Mouse (Mus musculus) CH12.LX (cell line): ENCODE measurements around the gene Smim10l2a. TPM values are rescaled to one million over a fixed set of nuclear protein-coding genes. Genes with fewer than 3 reads are reported as not detected.

ENCODE experiments used
- DNase-seq: peaks from one replicate; pipeline ENCODE4 v3.0.0-alpha.2; 2013; ENCODE audit errors: extremely low read depth
- H3K27ac ChIP-seq: 2 replicates; pipeline ENCODE4 v1.5.1; 2012; ENCODE audit warnings: low read depth, mild to moderate bottlenecking, control low read depth, moderate library complexity; ENCODE audit not compliant: insufficient read depth
- H3K27me3 ChIP-seq: replicated peaks from 2 replicates; pipeline ENCODE3; 2012; ENCODE audit warnings: inconsistent platforms
- H3K36me3 ChIP-seq, 2 experiments: replicated peaks in 1 of 2; 2 replicates each; pipeline versions ENCODE3 to v1.6.1; 2012; ENCODE audit warnings: inconsistent platforms in 1 of 2, low read length in 1 of 2, mild to moderate bottlenecking in 1 of 2, mixed read lengths in 1 of 2, moderate library complexity in 1 of 2; ENCODE audit not compliant: control insufficient read depth in 1 of 2, insufficient read depth in 1 of 2
- H3K4me1 ChIP-seq, 2 experiments: 2 replicates each; pipeline ENCODE4 v1.6.1; 2012; ENCODE audit warnings: inconsistent platforms in 1 of 2, moderate library complexity in 1 of 2; ENCODE audit not compliant: insufficient read depth in 2 of 2, control insufficient read depth in 1 of 2
- H3K4me2 ChIP-seq: 2 replicates; pipeline ENCODE4 v1.6.1; 2012; ENCODE audit warnings: low read depth, mild to moderate bottlenecking, control low read depth; ENCODE audit not compliant: poor library complexity, insufficient read depth, severe bottlenecking
- H3K4me3 ChIP-seq, 3 experiments: fragments of 150-350 bp in 1 of 3; sonication (generic) in 1 of 3; replicated peaks in 1 of 3; 2 replicates each; pipeline versions ENCODE3 to v1.5.1; 2011 to 2012; ENCODE audit warnings: low read depth in 2 of 3, low read length in 2 of 3, mild to moderate bottlenecking in 2 of 3, moderate library complexity in 2 of 3, control low read depth in 1 of 3, improper control_type of control experiment in 1 of 3, inconsistent platforms in 1 of 3, mixed read lengths in 1 of 3; ENCODE audit not compliant: poor library complexity in 1 of 3
- H3K79me2 ChIP-seq: replicated peaks from 2 replicates; pipeline ENCODE4 v1.6.1; 2012; ENCODE audit warnings: mild to moderate bottlenecking, moderate library complexity; ENCODE audit not compliant: control insufficient read depth, poor library complexity, insufficient read depth, severe bottlenecking; ENCODE audit errors: extremely low read depth
- H3K9ac ChIP-seq: 2 replicates; pipeline ENCODE4 v1.6.1; 2012; ENCODE audit warnings: low read depth, mild to moderate bottlenecking, control low read depth, moderate library complexity; ENCODE audit not compliant: insufficient read depth
- H3K9me3 ChIP-seq: replicated peaks from 2 replicates; pipeline ENCODE3; 2012; ENCODE audit warnings: low read length, inconsistent platforms, mixed read lengths
- BHLHE40 ChIP-seq: IDR thresholded peaks from 2 replicates; pipeline ENCODE4 v1.6.1; 2011; ENCODE audit warnings: mild to moderate bottlenecking, low read depth, low read length, improper control_type of control experiment
- CHD1 ChIP-seq: IDR thresholded peaks from 2 replicates; pipeline ENCODE4 v1.6.1; 2012; ENCODE audit warnings: low read depth, low read length, improper control_type of control experiment, inconsistent platforms
- CHD2 ChIP-seq: IDR thresholded peaks from 2 replicates; pipeline ENCODE4 v1.6.1; 2011; ENCODE audit warnings: low read length, improper control_type of control experiment
- CTCF ChIP-seq, 2 experiments: IDR thresholded peaks in 1 of 2; conservative IDR thresholded peaks in 1 of 2; 2 replicates each; pipeline ENCODE4 v1.5.1; 2011 to 2012; ENCODE audit warnings: low read depth in 2 of 2, low read length in 2 of 2, improper control_type of control experiment in 1 of 2, inconsistent platforms in 1 of 2, mild to moderate bottlenecking in 1 of 2, moderate library complexity in 1 of 2
- E2F4 ChIP-seq: IDR thresholded peaks from 2 replicates; pipeline ENCODE4 v1.6.1; 2011; ENCODE audit warnings: low read depth, low read length, improper control_type of control experiment; ENCODE audit not compliant: insufficient replicate concordance
- EP300 ChIP-seq: IDR thresholded peaks from 2 replicates; pipeline ENCODE4 v1.6.1; 2011; ENCODE audit warnings: low read length, improper control_type of control experiment
- GABPA ChIP-seq: IDR thresholded peaks from 2 replicates; pipeline ENCODE4 v1.6.1; 2012; ENCODE audit warnings: low read depth, low read length, improper control_type of control experiment, inconsistent platforms; ENCODE audit not compliant: insufficient replicate concordance
- IRF4 ChIP-seq: IDR thresholded peaks from 2 replicates; pipeline ENCODE4 v1.6.1; 2014; ENCODE audit warnings: low read depth, mild to moderate bottlenecking, inconsistent platforms, low read length, improper control_type of control experiment
- KAT2A ChIP-seq: IDR thresholded peaks from 2 replicates; pipeline ENCODE4 v1.6.1; 2012; ENCODE audit warnings: low read length, improper control_type of control experiment, inconsistent platforms; ENCODE audit not compliant: insufficient replicate concordance
- MAFK ChIP-seq: IDR thresholded peaks from 2 replicates; pipeline ENCODE4 v1.6.1; 2011; ENCODE audit warnings: low read length, improper control_type of control experiment; ENCODE audit not compliant: insufficient replicate concordance
- MEF2A ChIP-seq: IDR thresholded peaks from 2 replicates; pipeline ENCODE4 v1.6.1; 2014; ENCODE audit warnings: low read depth, mild to moderate bottlenecking, inconsistent platforms, low read length, improper control_type of control experiment, borderline replicate concordance
- MYC ChIP-seq: IDR thresholded peaks from 2 replicates; pipeline ENCODE4 v1.6.1; 2011; ENCODE audit warnings: low read depth, mild to moderate bottlenecking, improper control_type of control experiment, low read length
- NELFE ChIP-seq: IDR thresholded peaks from 2 replicates; pipeline ENCODE4 v1.6.1; 2011; ENCODE audit warnings: low read depth, low read length, improper control_type of control experiment
- RCOR1 ChIP-seq: conservative IDR thresholded peaks from 2 replicates; pipeline ENCODE4 v1.6.1; 2012; ENCODE audit warnings: low read depth, mild to moderate bottlenecking, inconsistent platforms, low read length, improper control_type of control experiment
- TCF12 ChIP-seq: IDR thresholded peaks from 2 replicates; pipeline ENCODE4 v1.6.1; 2014; ENCODE audit warnings: low read depth, mild to moderate bottlenecking, inconsistent platforms, low read length, improper control_type of control experiment
- USF1 ChIP-seq: IDR thresholded peaks from 2 replicates; pipeline ENCODE4 v1.6.1; 2014; ENCODE audit warnings: low read depth, mild to moderate bottlenecking, inconsistent platforms, low read length, improper control_type of control experiment
- ZMIZ1 ChIP-seq: IDR thresholded peaks from 2 replicates; pipeline ENCODE4 v1.6.1; 2012; ENCODE audit warnings: low read depth, mild to moderate bottlenecking, inconsistent platforms, low read length, improper control_type of control experiment
- dilution Hi-C: fragments of 300-500 bp; cut with MboI; formaldehyde crosslinking; loops from 2 replicates; pipeline ENCODE4 v1.14.3; 2020; ENCODE audit warnings: low sequenced_read_pairs; ENCODE audit not compliant: extremely low pct_unique_long_range_greater_than_20kb, extremely low pct_ligation_motif_present
- in situ Hi-C: fragments of 300-500 bp; cut with MboI; formaldehyde crosslinking; loops from 3 replicates; pipeline ENCODE4 v1.14.3; 2019; ENCODE audit warnings: low sequenced_read_pairs, low pct_ligation_motif_present, low pct_unique_long_range_greater_than_20kb, mixed read lengths
- polyA plus RNA-seq: library from polyadenylated mRNA; unstranded; fragments of >175 nt; gene quantifications from 2 replicates; pipeline ENCODE4 v1.2.1, GENCODE M21; 2012; ENCODE audit warnings: low read depth; ENCODE audit not compliant: insufficient read length
- total RNA-seq, 2 experiments: library from RNA; depleted of rRNA; stranded (reverse); fragments of 300-350 nt in 1 of 2; fragments of >200 nt in 1 of 2; gene quantifications; 2 replicates each; pipeline ENCODE4 v1.2.3; 2012 to 2014

The Smim10l2a gene
- total and polyA plus RNA-seq, 3 experiments = 0.76 to 2.8 (median 1.1) TPM

- no peak overlapping the region for H3K4me3 ChIP-seq
- H3K4me1 ChIP-seq = peaks cover 3 to 7% of the 10 kb centered on the region in 2 experiments; a peak in 2 of 4 replicates
- H3K36me3 ChIP-seq = no peaks in the 10 kb centered on the region
- no peak overlapping the region for H3K9ac ChIP-seq
- no peak overlapping the region for H3K4me2 ChIP-seq
- H3K27me3 ChIP-seq = no peaks in the 10 kb centered on the region
- H3K9me3 ChIP-seq = peaks cover 5% of the 10 kb centered on the region
- dilution Hi-C loops (no loop called here), in situ Hi-C loops (no loop called here)
- no peak overlapping the region for H3K27ac ChIP-seq
- no peak for TF ChIP-seq E2F4
- TF ChIP-seq USF1 = no peak
- TF ChIP-seq EP300 = peak; percentile 81
- no peak for TF ChIP-seq ZMIZ1
- TF ChIP-seq IRF4 = peak; percentile 96
- TF ChIP-seq MAFK = peak; percentile 20; the same call in 1 of the 2 replicates
- no peak for TF ChIP-seq GABPA
- 0 out of 2 replicates have a peak, but pooled peaks have one; percentile 22 for TF ChIP-seq RCOR1
- no peak for TF ChIP-seq CTCF (conservative IDR thresholded peaks at IDR 0.05 in 1 of 2, IDR thresholded peaks at IDR 0.05 in 1 of 2; ENCODE audit: low read depth in 2 of 2, low read length in 2 of 2)
- peak; percentile 62 for TF ChIP-seq CHD2
- H3K79me2 ChIP-seq = no peaks in the 10 kb centered on the region
- peak; percentile 71 for DNase-seq
These were observed 30.3 kb downstream of the Smim10l2a start for GRCm38 (mm10) chrX:56404646-56405045.

GRCm38 (mm10) chrX:56405482-56405881 is 31.1 kb downstream of the Smim10l2a start:
- H3K9ac ChIP-seq = no peak overlapping the region
- H3K36me3 ChIP-seq = no peaks in the 10 kb centered on the region
- H3K9me3 ChIP-seq = peaks cover 5% of the 10 kb centered on the region
- dilution Hi-C loops = no loop called here
- in situ Hi-C loops = no loop called here
- no peak overlapping the region for H3K4me3 ChIP-seq
- peaks cover 3 to 7% of the 10 kb centered on the region in 2 experiments; a peak in 2 of 4 replicates for H3K4me1 ChIP-seq
- TF ChIP-seq BHLHE40 = no peak
- no peak for TF ChIP-seq KAT2A
- TF ChIP-seq MEF2A = no peak
- TF ChIP-seq CHD1 = no peak
- TF ChIP-seq USF1 = no peak
- no peak for TF ChIP-seq IRF4
- no peak for TF ChIP-seq TCF12
- TF ChIP-seq NELFE = no peak
- no peak for TF ChIP-seq MYC
- no peaks in the 10 kb centered on the region for H3K27me3 ChIP-seq
- H3K27ac ChIP-seq = no peak overlapping the region
- no peak overlapping the region for H3K4me2 ChIP-seq
- peak; percentile 17 for DNase-seq
- H3K79me2 ChIP-seq = no peaks in the 10 kb centered on the region
